Mouse (Mus musculus) hindbrain, embryonic 13.5 days (tissue): ENCODE results near the gene Plagl1. TPM values are rescaled to one million over a fixed set of nuclear protein-coding genes. Genes with fewer than 3 reads are reported as not detected.

Experiments used
- ATAC-seq: fragments of 200-750 bp; cut with Nextera tagmentation; 2 replicates; pipeline ENCODE4 v1.8.0; 2017; ENCODE audit warnings: moderate TSS enrichment; ENCODE audit not compliant: low FRiP score
- H3K27ac ChIP-seq: fragments of 300-500 bp; sonication (generic); 2 replicates; pipeline ENCODE4 v1.5.1; 2015; ENCODE audit warnings: inconsistent platforms, mild to moderate bottlenecking, moderate library complexity
- H3K27me3 ChIP-seq: fragments of 300-500 bp; sonication (generic); 2 replicates; pipeline ENCODE4 v1.6.1; 2015; ENCODE audit warnings: mild to moderate bottlenecking, inconsistent platforms
- H3K36me3 ChIP-seq: fragments of 300-500 bp; sonication (generic); 2 replicates; pipeline ENCODE4 v1.6.1; 2015; ENCODE audit warnings: mild to moderate bottlenecking, inconsistent platforms
- H3K4me1 ChIP-seq: fragments of 300-500 bp; sonication (generic); replicated peaks from 2 replicates; pipeline ENCODE4 v1.6.1; 2015; ENCODE audit warnings: inconsistent platforms
- H3K4me2 ChIP-seq: fragments of 300-500 bp; sonication (generic); 2 replicates; pipeline ENCODE4 v1.6.1; 2015; ENCODE audit warnings: inconsistent platforms, mild to moderate bottlenecking, moderate library complexity
- H3K4me3 ChIP-seq: fragments of 300-500 bp; sonication (generic); 2 replicates; pipeline ENCODE4 v1.5.1; 2015; ENCODE audit warnings: mild to moderate bottlenecking, inconsistent platforms
- H3K9ac ChIP-seq: fragments of 300-500 bp; sonication (generic); 2 replicates; pipeline ENCODE4 v1.6.1; 2015; ENCODE audit warnings: mild to moderate bottlenecking, inconsistent platforms
- H3K9me3 ChIP-seq: fragments of 300-500 bp; sonication (generic); 2 replicates; pipeline ENCODE4 v1.6.1; 2016; ENCODE audit warnings: inconsistent platforms
- WGBS: fragments of 180-500 bp; shearing (Covaris S2); methylation state at CpG from one replicate; pipeline ENCODE4 v1.1.7; 2015; 5-methylcytosine and 5-hydroxymethylcytosine counted together
- polyA plus RNA-seq: library from polyadenylated mRNA; unstranded; fragments of >200 nt; fragmentation: Nextera tagmentation; extraction: Ambion mirVana; gene quantifications from 2 replicates; pipeline ENCODE4 v1.2.1, GENCODE M21; 2015

The Plagl1 gene
- polyA plus RNA-seq, 1 experiment from 2014 or later = 34.2 TPM

DNA sequence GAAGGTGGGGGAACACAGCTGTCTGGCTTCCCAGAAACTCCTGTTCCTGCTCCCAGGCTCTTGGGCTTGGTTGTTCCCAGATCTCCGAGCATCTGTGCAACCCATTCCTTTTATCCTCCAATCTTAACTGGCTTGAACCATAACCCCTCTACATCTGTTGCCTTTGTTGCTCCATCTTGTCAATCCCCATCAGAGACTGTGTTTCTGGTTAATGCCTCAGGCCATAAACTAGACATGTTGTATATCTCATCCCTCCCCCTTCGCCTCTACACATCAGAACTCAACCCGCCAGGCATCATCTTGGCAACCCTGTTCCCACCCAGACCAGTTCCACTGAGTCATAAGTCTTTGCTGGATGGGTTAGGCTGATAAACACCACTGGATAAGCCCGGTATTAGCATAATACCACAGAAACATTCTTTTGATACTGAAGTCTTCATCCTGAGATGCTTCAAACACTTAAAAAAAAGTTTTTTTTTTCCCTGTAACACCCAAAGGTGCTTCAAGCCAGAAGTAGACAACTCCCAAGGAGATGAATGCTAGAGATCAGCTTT lies 92.6 kb downstream of the Plagl1 start:
- no peaks in the 10 kb centered on the region; the same call in 1 of the 2 replicates for H3K4me1 ChIP-seq
- no peak for ATAC-seq
- H3K36me3 ChIP-seq = no peaks in the 10 kb centered on the region
- H3K27me3 ChIP-seq = no peaks in the 10 kb centered on the region
- 83% methylated on average over 4 of the region's 4 CpGs for WGBS
- H3K9me3 ChIP-seq = no peaks in the 10 kb centered on the region
- H3K4me2 ChIP-seq = no peak overlapping the region
- no peak overlapping the region for H3K27ac ChIP-seq
- H3K9ac ChIP-seq = no peak overlapping the region
- H3K4me3 ChIP-seq = no peak overlapping the region

DNA sequence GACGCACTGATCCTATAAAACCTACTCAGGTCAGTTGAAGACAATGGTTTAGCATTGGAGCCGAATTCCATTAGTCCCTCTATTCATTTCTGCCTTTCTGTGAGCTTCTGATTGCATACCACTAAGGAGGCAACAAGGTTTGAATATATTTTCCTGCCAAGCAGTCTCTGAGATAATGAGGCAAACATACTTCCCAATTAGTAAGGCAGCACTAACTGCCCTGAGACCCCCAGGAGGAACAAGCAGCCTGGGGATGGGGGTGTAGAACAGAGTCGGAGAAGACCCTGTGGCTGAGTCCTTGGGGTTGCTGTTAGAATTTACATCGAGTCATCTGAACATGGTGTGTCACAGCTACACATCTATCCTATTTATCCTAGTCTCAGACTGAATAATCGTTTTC lies 95.1 kb downstream of the Plagl1 start:
- Histone ChIP-seq H3K27ac (no peak overlapping the region), H3K9me3 (no peaks in the 10 kb centered on the region), H3K4me3 (no peak overlapping the region), H3K27me3 (no peaks in the 10 kb centered on the region), H3K4me1 (no peaks in the 10 kb centered on the region; the same call in 1 of the 2 replicates), H3K4me2 (no peak overlapping the region), H3K36me3 (no peaks in the 10 kb centered on the region), H3K9ac (no peak overlapping the region)
- ATAC-seq = no peak
- WGBS = 80% methylated on average over 5 of the region's 5 CpGs

DNA sequence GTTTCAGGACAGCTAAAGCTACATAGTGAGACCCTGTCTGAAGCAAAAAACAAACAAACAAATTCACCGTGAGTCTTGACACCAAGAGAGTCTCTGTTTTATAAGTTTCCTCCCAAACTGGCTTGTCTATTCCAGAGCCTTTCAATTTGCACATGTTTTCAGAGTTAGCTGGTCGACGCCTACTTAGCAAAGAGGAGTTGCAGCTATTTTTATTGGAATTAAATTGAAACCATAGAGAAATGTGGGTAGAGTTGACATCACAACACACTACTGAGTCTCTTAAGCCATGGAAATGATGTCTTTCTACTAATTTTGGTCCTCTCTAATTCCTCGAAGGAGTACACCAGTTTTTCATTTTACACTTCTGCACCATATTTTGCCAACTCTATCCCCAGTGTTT lies 100.6 kb downstream of the Plagl1 start:
- 94% methylated on average over 4 of the region's 4 CpGs for whole genome bisulfite sequencing
- no peaks in the 10 kb centered on the region for H3K4me1 ChIP-seq

DNA sequence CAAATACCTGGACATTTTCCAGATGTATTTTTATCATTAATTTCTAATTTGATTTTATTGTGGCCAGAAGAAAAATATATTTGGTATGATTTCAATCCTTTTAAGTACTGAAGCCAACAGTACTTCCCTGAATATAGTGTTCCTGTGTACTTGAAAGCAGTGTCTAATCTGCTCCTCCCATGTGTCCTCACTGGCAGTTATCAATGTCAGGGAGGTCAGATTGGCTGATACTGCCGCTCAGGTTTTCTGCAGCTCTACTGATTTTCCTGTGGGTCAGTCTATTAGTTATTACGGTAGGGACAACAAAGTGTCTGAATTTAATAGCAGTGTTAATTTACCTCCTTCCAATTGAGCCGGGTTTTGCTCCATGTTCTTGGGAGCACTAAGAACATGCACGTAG lies 101.7 kb downstream of the Plagl1 start:
- Histone ChIP-seq H3K27ac (no peak overlapping the region), H3K9me3 (0 out of 2 replicates have a peak, but pooled peaks cover 7% of the 10 kb centered on the region), H3K9ac (no peak overlapping the region), H3K4me2 (no peak overlapping the region), H3K27me3 (no peaks in the 10 kb centered on the region), H3K36me3 (no peaks in the 10 kb centered on the region), H3K4me1 (no peaks in the 10 kb centered on the region), H3K4me3 (no peak overlapping the region)
- no peak for ATAC-seq
- 87% methylated on average over 4 of the region's 4 CpGs for WGBS

More for the DNA sequence above, 100.6 kb downstream of the Plagl1 start:
- no peak overlapping the region for H3K9ac ChIP-seq
- no peaks in the 10 kb centered on the region for H3K27me3 ChIP-seq
- H3K9me3 ChIP-seq = 0 out of 2 replicates have a peak, but pooled peaks cover 7% of the 10 kb centered on the region
- H3K36me3 ChIP-seq = no peaks in the 10 kb centered on the region
- no peak for ATAC-seq
- no peak overlapping the region for H3K4me2 ChIP-seq
- no peak overlapping the region for H3K4me3 ChIP-seq
- no peak overlapping the region for H3K27ac ChIP-seq

DNA sequence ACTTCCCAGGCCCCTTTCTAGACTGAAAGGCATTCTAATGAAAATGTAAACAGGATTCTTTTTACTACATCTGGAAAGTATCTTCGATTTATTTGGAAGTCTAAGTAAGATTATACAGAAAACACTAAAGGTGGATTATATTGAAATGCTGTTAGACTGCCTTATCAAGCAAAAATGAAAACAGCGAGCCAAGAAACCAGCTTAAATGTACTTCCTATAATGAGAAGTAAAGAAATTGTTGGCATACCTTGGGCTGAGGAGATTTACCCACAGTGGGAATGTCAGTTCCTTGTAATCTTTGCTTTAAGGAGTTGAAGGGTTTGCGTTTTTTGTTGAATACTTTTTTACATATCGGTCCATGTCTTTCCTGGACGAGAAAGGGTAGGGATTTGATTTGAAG lies 108.2 kb downstream of the Plagl1 start:
- no peak overlapping the region for H3K27ac ChIP-seq

DNA sequence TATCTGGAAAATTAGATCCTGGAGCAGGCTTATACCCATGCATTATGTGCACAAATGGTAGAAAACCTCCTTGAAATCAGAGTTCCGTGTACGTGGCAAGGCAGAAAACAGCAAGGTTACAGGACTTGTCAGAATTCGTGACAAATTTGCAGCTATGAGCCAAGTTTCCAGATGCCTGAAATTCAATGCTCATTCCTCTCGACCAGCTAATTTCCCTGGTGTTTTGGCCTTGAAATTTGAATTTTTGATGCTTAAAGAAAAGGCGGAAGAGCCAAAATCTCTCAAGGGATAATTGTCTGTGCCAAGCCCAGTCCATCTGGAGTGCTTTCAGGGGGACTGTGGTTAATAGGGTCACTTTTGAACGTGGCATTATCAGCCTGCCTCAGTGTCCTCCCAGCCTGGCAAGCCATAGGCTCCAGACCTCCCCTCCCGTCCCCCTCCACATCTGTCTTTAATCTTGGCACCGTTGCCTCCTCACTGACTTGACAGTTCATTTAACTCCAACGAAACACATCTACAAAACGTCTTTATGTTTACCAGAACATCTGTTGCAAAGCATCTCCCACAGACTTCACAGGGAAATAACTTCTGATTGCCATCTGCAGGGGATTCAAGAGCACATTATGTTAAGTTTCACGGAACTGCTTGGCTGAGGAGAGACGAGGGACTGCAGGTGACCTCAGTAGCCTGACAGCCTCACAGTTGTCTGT lies 110.6 kb downstream of the Plagl1 start:
- Histone ChIP-seq H3K27ac (no peak overlapping the region), H3K4me1 (peaks cover 18% of the 10 kb centered on the region), H3K36me3 (0 out of 2 replicates have a peak, but pooled peaks cover under 1% of the 10 kb centered on the region), H3K27me3 (no peaks in the 10 kb centered on the region), H3K9ac (no peak overlapping the region), H3K4me3 (no peak overlapping the region), H3K4me2 (no peak overlapping the region), H3K9me3 (no peaks in the 10 kb centered on the region)
- peak; percentile 85 for ATAC-seq
- 42% methylated on average over 12 of the region's 12 CpGs for WGBS

More for the DNA sequence above, 108.2 kb downstream of the Plagl1 start:
- H3K9ac ChIP-seq = no peak overlapping the region
- H3K4me1 ChIP-seq = peaks cover 18% of the 10 kb centered on the region
- H3K27me3 ChIP-seq = no peaks in the 10 kb centered on the region
- H3K4me2 ChIP-seq = no peak overlapping the region
- no peak overlapping the region for H3K4me3 ChIP-seq
- H3K9me3 ChIP-seq = 0 out of 2 replicates have a peak, but pooled peaks cover 7% of the 10 kb centered on the region
- no peak for ATAC-seq
- no peaks in the 10 kb centered on the region for H3K36me3 ChIP-seq
- WGBS = 91% methylated on average over 5 of the region's 5 CpGs

DNA sequence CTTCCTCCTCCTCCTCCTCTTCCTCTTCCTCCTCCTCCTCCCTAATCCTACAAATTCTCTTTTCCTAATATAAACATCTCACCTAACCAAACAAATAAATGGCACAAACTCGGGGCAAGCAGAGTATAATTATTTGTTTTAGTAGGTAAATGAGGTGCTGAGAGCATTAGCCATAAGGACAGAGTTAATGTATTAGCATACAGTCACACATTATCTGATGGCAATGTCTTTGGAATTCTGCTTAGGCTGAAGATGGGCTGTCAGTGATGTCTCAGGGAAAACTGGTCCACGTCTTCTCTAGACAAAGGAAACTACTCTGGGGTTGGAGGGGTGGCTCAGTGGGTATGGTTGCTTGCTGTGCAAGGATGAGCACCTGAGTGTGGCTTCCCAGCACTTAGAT lies 111.2 kb downstream of the Plagl1 start:
- Histone ChIP-seq H3K9ac (no peak overlapping the region), H3K4me3 (no peak overlapping the region), H3K4me1 (peaks cover 18% of the 10 kb centered on the region), H3K36me3 (peaks cover 6% of the 10 kb centered on the region), H3K27ac (no peak overlapping the region), H3K9me3 (no peaks in the 10 kb centered on the region), H3K27me3 (no peaks in the 10 kb centered on the region), H3K4me2 (no peak overlapping the region)
- 72% methylated on average over 2 of the region's 2 CpGs for WGBS
- ATAC-seq = 0 out of 2 replicates have a peak, but pooled peaks have one; percentile 13

DNA sequence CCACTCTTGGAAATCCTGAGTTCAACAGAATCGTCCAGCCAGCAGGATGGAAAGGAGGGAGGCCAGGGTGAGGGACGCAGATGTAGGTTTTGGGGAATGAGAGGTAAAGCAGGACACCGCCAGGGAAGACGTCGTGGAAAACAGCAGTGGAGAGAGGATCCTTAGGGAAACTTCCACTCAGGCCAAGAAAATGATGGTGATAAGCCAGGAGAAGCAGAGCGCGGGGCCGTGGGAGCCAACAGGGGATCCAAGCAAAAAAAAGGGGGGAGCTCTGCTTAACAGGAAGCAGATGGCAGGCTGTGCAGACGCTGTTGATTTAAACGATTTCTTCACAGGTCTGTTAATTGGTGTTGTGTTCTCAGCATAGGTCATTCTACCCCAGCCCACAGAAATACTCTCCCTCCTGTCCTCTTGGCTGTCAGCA lies 112.5 kb downstream of the Plagl1 start:
- Histone ChIP-seq H3K4me3 (no peak overlapping the region), H3K27ac (no peak overlapping the region), H3K9me3 (no peaks in the 10 kb centered on the region), H3K4me1 (peaks cover 18% of the 10 kb centered on the region), H3K4me2 (no peak overlapping the region), H3K27me3 (no peaks in the 10 kb centered on the region), H3K36me3 (peaks cover 19% of the 10 kb centered on the region), H3K9ac (peak overlapping the region; percentile 43; the same call in 1 of the 2 replicates)
- no peak for ATAC-seq
- WGBS = 66% methylated on average over 10 of the region's 10 CpGs

DNA sequence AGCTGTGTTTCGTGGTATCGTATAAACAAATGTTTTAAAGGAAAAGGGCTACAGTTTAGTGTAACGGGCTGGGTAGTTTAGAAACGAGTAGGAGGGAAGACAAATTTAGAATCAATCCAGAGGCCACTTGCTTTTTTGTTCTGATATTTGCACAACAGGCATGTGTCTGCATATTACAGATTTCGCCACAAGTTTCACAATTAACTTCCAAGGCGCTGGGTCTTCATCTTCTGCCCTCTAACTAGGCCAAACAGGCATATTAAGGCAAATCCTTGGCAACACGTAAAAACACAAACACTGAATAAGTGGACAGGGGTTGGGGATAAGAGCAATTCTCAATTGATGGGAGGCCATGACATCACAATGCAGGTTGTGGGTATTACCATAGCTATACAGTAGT lies 115.6 kb downstream of the Plagl1 start:
- Histone ChIP-seq H3K9ac (no peak overlapping the region), H3K4me1 (peaks cover 14% of the 10 kb centered on the region), H3K27ac (no peak overlapping the region), H3K36me3 (peaks cover 49% of the 10 kb centered on the region), H3K9me3 (no peaks in the 10 kb centered on the region), H3K4me2 (no peak overlapping the region), H3K4me3 (no peak overlapping the region), H3K27me3 (no peaks in the 10 kb centered on the region)
- WGBS = 94% methylated on average over 7 of the region's 7 CpGs
- ATAC-seq = no peak

DNA sequence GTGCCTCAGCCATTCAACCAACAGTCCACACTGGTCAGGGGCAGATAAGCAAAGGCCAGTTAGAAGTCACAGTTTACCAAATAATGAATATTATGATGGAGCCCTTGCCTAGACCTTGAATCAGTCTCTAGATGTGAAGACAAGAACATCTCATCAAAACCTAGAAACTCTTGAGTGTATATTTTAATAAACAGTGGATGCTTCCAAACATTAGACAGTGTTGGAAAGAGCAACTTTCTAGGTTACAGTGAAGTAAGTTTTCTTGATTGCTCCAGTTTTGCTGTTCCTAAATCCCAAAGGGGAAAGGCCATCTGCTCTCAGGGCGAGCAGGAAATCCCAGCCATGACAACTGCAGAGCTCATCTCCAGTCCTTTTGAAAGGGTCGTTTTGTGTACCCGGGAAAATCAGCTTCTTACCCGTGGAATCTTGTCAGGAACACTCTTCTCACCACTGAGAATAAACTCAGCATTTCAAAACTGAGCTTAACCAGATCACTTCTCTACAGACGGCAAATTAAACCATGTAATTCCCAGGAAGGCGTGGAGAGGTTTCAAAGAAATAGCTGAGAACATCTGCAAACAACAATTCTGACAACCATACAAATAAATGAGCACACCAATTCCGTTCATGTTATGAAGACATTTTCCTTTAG lies 117.8 kb downstream of the Plagl1 start, which contains the start of gene Zc2hc1b:
Zc2hc1b (minus strand) TSS at position 51 of the 652 bp plus-strand sequence.
- Histone ChIP-seq H3K4me1 (peaks cover under 1% of the 10 kb centered on the region; the same call in 1 of the 2 replicates), H3K9ac (no peak within 1 kb of the TSS), H3K9me3 (no peaks in the 10 kb centered on the region), H3K4me2 (no peak within 1 kb of the TSS), H3K27me3 (no peaks in the 10 kb centered on the region), H3K36me3 (peaks cover 70% of the 10 kb centered on the region), H3K4me3 (no peak within 1 kb of the TSS), H3K27ac (no peak within 1 kb of the TSS)
- WGBS = 65% methylated on average over 7 of the region's 7 CpGs
- no peak for ATAC-seq

DNA sequence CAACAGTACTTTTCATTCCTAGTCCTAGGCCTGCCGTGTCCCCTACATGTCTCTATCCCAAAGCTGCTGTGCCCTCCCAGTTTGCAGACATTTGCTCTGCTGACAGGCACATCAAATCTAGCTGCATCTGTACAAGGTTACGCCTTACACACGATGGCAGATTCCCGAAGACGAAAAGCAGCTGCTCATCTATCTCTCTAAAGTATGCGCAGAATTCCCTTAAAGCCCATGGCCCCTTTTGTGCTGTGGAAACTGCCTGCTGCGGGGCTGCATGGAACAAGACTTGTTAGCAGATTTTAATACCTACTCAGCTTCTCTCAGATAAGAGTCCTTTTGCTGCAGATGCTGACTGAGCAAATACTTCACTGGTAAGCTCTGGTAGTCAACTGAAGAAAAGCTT lies 119.9 kb downstream of the Plagl1 start:
- H3K4me3 ChIP-seq = no peak overlapping the region
- H3K4me2 ChIP-seq = no peak overlapping the region
- H3K27ac ChIP-seq = no peak overlapping the region
- no peaks in the 10 kb centered on the region for H3K27me3 ChIP-seq
- H3K9ac ChIP-seq = no peak overlapping the region
- no peak for ATAC-seq
- no peaks in the 10 kb centered on the region for H3K4me1 ChIP-seq
- H3K36me3 ChIP-seq = peaks cover 87% of the 10 kb centered on the region
- WGBS = 90% methylated on average over 7 of the region's 7 CpGs
- no peaks in the 10 kb centered on the region for H3K9me3 ChIP-seq
